Mouse (Mus musculus) myocyte (in vitro differentiated cells): ENCODE measurements around the gene Rgs19.

Experiments
- CEBPB ChIP-seq: IDR thresholded peaks from 2 replicates; pipeline ENCODE4 v1.6.1; 2011; ENCODE audit warnings: mild to moderate bottlenecking, moderate library complexity; ENCODE audit not compliant: poor library complexity, insufficient read depth, severe bottlenecking
- E2F4 ChIP-seq: IDR thresholded peaks from one replicate; pipeline ENCODE4 v1.6.1; 2011; ENCODE audit warnings: mild to moderate bottlenecking, control low read depth, moderate library complexity; ENCODE audit not compliant: insufficient read depth
- MAX ChIP-seq: IDR thresholded peaks from one replicate; pipeline ENCODE4 v1.6.1; 2011; ENCODE audit warnings: low read depth, mild to moderate bottlenecking, control low read depth
- POLR2A ChIP-seq: IDR thresholded peaks from one replicate; pipeline ENCODE4 v1.6.1; 2011; ENCODE audit warnings: low read depth, mild to moderate bottlenecking, control low read depth, moderate library complexity; ENCODE audit not compliant: insufficient read length
- REST ChIP-seq: IDR thresholded peaks from one replicate; pipeline ENCODE4 v1.6.1; 2011; ENCODE audit warnings: mild to moderate bottlenecking, control low read depth, moderate library complexity; ENCODE audit not compliant: insufficient read depth, insufficient read length
- SRF ChIP-seq: IDR thresholded peaks from one replicate; pipeline ENCODE4 v1.6.1; 2011; ENCODE audit warnings: low read depth; ENCODE audit not compliant: control insufficient read depth, insufficient read length
- TCF12 ChIP-seq: IDR thresholded peaks from one replicate; pipeline ENCODE4 v1.6.1; 2011; ENCODE audit warnings: mild to moderate bottlenecking, control low read depth; ENCODE audit not compliant: poor library complexity, insufficient read depth, severe bottlenecking
- TCF3 ChIP-seq: IDR thresholded peaks from one replicate; pipeline ENCODE4 v1.6.1; 2011; ENCODE audit warnings: low read depth, control low read depth; ENCODE audit not compliant: insufficient read length
- USF1 ChIP-seq: IDR thresholded peaks from one replicate; pipeline ENCODE4 v1.6.1; 2011; ENCODE audit warnings: low read depth, mild to moderate bottlenecking, control low read depth, moderate library complexity

- no peak for TF ChIP-seq POLR2A
- no peak for TF ChIP-seq E2F4
- TF ChIP-seq CEBPB, result no peak
- no peak for TF ChIP-seq TCF12
- TF ChIP-seq MAX, result no peak
- TF ChIP-seq TCF3, result no peak
- no peak for TF ChIP-seq USF1
- TF ChIP-seq REST, result no peak
- TF ChIP-seq SRF, result no peak
Observed at GRCm38 (mm10) chr2:181662620-181663297, 31.0 kb downstream of the Rgs19 start.
